Mouse (Mus musculus) frontal cortex, adult 2 months (tissue): ENCODE data around the gene Ech1. TPM values are rescaled to one million over a fixed set of nuclear protein-coding genes. Genes with fewer than 3 reads are reported as not detected.

ENCODE experiments used
- DNase-seq, 2 experiments: peaks; one replicate each; pipeline ENCODE4 v3.0.0; 2022; ENCODE audit warnings: low spot score in 1 of 2; ENCODE audit errors: extremely low spot score in 1 of 2
- polyA plus RNA-seq: library from polyadenylated mRNA; depleted of rRNA; stranded (reverse); fragments of >200 nt; gene quantifications from 2 replicates; pipeline ENCODE4 v1.2.3, GENCODE M21; 2012

The Ech1 gene
- polyA plus RNA-seq, 1 experiment: 106 TPM

GRCm38 (mm10) chr7:28818861-28819452 is 6.1 kb upstream of the Ech1 start:
- DNase-seq: no peak

DNA sequence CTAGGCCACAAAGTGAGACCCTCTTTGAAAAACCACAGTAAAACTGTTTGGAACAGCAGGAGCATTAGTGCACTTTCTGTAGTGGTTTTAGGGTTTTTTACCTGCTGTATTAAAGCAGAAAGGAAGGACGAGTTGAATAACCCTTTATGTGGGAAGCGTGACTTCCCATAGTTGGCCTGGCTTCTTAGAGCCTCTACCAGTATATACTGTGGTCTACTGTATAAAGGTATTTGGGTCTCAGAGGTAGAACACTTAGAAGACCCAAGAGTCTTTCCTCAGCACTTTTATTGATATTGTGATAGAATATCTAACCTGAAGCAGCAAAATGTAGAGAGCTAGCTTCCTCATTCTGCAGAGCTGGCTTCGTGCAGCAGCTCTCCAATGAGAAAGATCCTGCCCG is 5.4 kb upstream of the Ech1 start:
- DNase-seq: no peak

DNA sequence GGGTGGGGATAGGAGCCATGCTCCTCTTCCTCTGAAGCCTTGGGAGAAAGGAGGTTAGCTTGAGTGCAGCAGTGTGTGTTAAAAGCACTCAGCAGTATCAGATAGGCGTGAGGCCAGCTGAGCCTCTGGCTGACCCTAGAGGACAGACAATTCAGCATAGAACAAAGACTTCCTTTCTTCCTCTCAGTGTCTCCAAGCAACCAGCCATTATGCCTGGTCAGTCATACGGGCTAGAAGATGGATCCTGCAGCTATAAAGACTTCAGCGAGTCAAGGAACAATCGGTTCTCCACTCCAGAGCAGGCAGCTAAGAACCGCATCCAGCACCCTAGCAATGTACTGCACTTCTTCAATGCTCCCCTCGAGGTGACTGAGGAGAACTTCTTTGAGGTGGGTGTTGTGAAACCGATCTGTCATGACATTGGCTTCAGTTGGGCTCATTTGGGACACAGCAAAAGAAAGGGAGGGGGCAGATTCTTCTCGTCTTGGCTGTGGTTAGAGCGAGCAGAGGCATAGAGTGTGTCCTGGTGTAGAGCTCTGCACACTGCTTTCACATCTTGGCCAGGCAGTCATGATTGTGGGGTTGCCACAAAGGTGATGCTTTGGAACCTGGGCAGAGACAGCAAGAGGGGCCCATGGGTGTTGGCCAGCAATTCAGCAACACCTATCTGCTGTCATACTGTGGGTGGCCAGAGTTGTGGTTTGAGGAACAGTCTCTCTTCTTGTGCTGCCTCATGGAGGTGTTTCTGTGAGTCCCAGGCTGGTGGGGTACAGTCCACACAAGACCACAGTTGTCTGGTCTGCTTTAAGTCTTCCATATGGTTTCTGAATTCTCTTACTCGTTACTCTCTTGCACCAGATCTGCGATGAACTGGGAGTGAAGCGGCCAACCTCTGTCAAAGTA is 4.4 kb upstream of the Ech1 start:
- no peak for DNase-seq

DNA sequence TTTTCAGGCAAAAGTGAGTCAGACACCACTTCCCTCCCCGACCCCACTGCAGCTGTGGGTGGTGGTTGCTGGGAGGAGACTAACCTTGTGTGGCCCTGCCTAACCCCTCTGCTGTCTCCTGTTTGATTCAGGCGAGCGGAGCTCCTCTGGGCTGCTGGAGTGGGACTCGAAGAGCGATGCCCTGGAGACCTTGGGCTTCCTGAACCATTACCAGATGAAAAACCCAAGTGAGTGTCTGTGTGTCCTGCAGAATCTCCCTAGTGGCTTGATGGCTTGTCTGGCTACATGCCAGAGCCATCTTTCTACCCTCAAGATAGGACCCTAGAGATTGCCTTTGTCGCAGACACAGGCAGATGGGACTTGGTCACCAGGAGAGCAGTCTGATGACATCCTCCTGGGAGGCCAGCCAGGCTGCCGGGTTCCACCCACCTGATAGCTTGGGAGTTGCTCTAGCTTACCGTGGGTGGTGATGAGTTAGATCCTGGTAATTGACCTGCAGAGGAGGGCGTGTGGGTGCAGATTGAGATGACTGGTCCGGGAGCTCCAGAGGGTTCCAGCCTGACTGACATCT is 3.7 kb upstream of the Ech1 start:
- DNase-seq: peak in 1 of 2 experiments; percentile 78

DNA sequence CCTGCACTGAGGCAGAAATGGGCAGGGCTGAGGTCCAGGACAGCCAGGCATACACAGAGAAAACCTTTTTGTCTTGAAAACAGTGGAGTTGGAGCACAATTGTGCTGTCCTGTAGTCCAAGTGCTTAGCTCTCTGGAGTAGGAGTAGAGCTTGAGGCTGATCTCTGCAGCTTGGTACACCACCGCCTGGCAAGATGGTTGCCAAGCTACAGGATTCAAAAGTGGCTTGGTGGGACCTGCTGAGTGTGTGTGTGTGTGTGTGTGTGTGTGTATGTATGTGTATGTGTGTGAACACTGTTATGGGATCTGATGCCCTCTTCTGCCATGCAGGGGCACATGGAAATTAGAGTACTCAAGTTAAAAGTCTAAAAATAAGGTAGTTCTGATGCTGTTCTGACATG is 2.5 kb upstream of the Ech1 start:
- no peak for DNase-seq

- no peak for DNase-seq
Measured at GRCm38 (mm10) chr7:28822993-28823903, 1.8 kb upstream of the Ech1 start.

DNA sequence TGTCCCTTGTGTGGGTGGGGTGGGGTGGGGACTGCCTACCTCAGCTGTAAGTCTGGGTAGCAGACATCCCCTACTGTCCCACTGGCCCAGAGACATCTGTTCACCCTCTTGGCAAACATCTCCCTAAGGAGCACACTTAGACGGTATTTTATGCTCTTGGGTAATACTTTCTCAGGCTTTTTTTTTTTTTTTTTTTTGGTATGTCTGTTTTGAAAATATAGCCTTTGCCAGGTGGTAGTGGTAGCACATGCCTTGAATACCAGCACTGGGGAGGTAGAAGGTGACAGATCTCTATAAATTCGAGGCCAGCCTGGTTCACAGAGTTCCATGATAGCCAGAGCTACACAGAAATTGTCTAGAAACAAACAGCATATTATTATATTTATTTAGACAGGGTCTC is 1.1 kb upstream of the Ech1 start:
- no peak for DNase-seq

DNA sequence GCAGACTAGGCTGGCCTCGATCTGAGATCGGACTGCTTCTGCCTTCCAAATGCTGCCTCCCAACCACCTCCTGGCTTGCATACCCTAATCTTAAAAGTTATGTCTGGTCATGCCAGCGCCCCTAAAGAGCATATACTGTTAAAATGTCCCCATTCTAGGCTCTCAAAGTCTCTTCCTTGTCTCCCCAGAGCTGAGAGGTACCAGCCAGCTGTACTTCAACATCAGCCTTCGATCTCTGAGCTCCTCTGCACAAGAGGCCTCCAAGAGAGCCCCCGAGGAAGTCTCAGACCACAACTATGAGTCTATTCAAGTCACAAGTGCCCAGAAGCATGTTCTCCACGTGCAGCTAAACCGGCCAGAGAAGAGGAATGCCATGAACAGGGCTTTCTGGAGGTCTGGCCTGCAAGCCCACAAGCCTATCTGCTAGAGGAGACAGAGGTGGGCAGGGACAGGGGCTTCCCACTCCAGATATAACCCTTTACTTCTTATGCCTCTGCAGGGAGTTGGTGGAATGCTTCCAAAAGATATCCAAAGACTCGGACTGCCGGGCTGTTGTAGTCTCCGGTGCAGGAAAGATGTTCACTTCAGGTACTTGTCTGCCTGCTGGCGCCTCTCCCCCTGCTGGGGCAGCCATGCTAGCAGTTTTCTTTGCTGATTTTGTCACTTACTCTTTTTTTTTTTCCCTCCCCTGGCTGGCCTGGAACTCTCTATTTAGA is 827 bp downstream of the Ech1 start:
- peak in 1 of 2 experiments; percentile 0 for DNase-seq

- DNase-seq: no peak
Measured at GRCm38 (mm10) chr7:28826402-28826772, 1.4 kb downstream of the Ech1 start.

DNA sequence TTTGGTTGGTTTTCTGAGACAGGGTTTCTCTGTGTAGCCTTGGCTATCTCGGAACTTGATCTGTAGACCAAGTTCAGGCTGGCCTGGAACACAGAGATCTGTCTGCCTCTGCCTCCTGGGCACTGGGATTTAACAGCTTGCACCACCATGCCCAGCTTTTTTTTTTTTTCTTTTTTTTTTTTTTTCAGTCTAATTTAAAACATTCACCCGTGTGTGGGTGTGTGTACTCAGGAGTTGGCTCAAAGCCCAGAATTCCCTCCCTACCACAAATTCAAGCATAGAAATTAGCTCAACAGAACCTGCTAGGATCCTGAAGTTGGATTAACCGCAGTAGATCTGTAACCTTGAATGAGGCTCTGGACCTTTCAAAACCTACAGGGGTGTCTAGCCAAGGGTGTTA is 2.3 kb downstream of the Ech1 start:
- DNase-seq: peak in 1 of 2 experiments; percentile 88

GRCm38 (mm10) chr7:28829821-28830220 is 4.8 kb downstream of the Ech1 start:
- DNase-seq: no peak

DNA sequence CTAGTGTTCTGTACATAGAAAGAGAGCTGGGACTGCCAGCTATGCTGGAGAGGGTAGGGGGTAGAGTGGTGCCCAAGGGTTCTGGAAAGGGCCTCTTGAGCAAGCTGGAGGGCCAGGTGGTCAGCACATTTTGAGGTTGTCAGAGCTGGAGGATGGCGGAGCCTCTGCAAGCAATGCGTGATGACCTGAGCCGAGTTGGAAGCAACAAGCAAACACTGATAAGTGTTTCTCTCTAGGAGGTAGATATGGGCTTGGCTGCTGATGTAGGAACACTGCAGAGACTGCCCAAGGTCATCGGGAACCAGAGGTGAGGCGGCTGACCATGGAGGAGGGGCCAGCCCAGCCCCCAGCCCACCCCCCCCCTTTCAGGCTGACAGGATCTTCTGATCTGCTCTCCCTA is 6.0 kb downstream of the Ech1 start:
- no peak for DNase-seq

- peak in 1 of 2 experiments; percentile 0 for DNase-seq
Measured at GRCm38 (mm10) chr7:28831411-28832125, 6.6 kb downstream of the Ech1 start.

DNA sequence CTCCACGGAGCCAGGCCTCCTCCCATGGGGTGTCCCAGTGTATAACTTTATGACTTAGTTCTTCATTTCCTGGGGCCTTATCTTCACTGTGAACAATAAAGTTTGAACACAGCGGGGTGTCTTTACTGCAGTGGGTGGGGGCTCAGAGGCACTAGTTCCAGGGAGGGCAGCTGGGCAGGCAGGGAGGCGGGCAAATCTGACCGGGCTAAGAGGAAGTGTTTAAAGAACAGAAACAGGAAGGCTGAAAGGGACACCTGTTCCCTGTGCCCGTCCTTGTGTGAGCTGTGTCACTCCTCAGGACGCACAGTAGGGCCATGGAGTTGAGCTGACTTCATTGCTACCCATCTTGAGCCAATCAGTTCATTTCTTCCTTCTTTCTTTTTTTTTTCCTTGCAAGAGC is 7.1 kb downstream of the Ech1 start:
- DNase-seq: no peak

GRCm38 (mm10) chr7:28833723-28834347 is 8.8 kb downstream of the Ech1 start, which contains the start of gene Lgals4:
TSS of gene Lgals4 (plus strand) at chr7:28833854.
- no peak for DNase-seq

- DNase-seq: no peak
Measured at GRCm38 (mm10) chr7:28836936-28837335, 11.9 kb downstream of the Ech1 start.

- DNase-seq: no peak
Measured at GRCm38 (mm10) chr7:28838331-28838730, 13.3 kb downstream of the Ech1 start.

DNA sequence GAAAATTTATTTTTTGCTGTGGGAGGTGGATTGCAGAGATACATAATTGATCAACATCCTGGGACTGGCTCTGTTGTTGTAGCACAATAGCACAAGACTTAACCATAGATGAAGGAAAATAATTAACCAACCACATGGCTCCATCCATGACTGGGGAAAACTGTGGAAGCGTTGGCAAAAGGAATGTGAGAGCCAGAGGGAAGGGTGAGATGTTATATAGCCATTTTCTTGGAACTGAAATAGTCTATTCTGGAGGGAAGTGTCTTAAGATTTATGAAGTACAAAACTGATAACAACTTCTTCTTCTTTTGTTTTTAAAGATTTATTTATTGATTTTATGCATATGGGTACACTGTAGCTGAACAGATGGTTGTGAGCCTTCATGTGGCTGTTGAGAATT is 22.3 kb downstream of the Ech1 start:
- no peak for DNase-seq

DNA sequence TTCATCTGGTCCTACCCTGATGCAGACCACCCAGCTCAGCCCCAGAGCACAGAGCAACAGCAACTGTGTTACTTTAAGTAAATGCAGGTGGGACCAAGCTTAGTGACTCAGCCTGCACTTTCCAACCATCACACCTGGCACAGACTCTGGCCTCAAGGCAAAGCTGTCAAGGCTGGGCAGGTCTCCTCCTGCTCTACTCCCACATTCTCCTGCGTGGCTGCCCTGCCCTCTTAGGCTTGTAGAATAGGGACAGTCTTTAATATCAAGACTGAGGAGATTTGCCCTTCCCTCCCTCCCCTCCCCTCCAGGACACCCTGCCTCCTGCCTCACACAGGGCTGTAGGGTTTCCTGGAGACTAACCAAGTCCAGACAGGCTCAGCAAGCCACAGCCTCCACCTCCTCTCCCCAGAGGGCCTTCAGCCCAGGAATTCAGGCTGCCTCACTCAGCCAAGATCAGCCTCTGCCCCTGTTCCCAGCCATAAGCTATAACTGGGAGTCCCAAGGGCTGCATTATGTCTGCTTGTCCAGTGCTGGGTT is 24.8 kb downstream of the Ech1 start:
- no peak for DNase-seq
